Mouse (Mus musculus): Measurements from ENCODE around the gene Dag1.
"Not testable (repeated sequence)": the region's sequence is repeated elsewhere in the genome, so short reads cannot be mapped to it uniquely, and the experiment has no call there.

Dag1 gene

GRCm38 (mm10) chr9:108274476-108275330 is 10.9 kb upstream of the Dag1 start:
- no peak for DNase-seq (ENCODE audit: low spot score in 2 of 2)

- no peak for DNase-seq (ENCODE audit: low spot score in 2 of 2)
Observed at GRCm38 (mm10) chr9:108273485-108273884, 9.7 kb upstream of the Dag1 start.

- DNase-seq (ENCODE audit: low spot score in 2 of 2): no peak
Observed at GRCm38 (mm10) chr9:108272691-108273090, 8.9 kb upstream of the Dag1 start.

GRCm38 (mm10) chr9:108271941-108272340 is 8.2 kb upstream of the Dag1 start:
- no peak for DNase-seq (ENCODE audit: low spot score in 2 of 2)

- DNase-seq (ENCODE audit: low spot score in 2 of 2): not testable (repeated sequence)
Observed at GRCm38 (mm10) chr9:108268701-108269100, 4.9 kb upstream of the Dag1 start.

- DNase-seq (ENCODE audit: low spot score in 2 of 2): no peak
Observed at GRCm38 (mm10) chr9:108267691-108268090, 3.9 kb upstream of the Dag1 start.

- DNase-seq (ENCODE audit: low spot score in 2 of 2): no peak
Observed at GRCm38 (mm10) chr9:108266261-108266935, 2.6 kb upstream of the Dag1 start.

GRCm38 (mm10) chr9:108264191-108264921 is 598 bp upstream of the Dag1 start:
- no peak for DNase-seq (ENCODE audit: low spot score in 2 of 2)

GRCm38 (mm10) chr9:108263131-108263681 is 552 bp downstream of the Dag1 start:
- DNase-seq (ENCODE audit: low spot score in 2 of 2): peak; percentile 16 to 37

GRCm38 (mm10) chr9:108262494-108263049 is 1.2 kb downstream of the Dag1 start:
- no peak for DNase-seq (ENCODE audit: low spot score in 2 of 2)

GRCm38 (mm10) chr9:108261865-108262264 is 1.9 kb downstream of the Dag1 start:
- DNase-seq (ENCODE audit: low spot score in 2 of 2): no peak

- DNase-seq (ENCODE audit: low spot score in 2 of 2): no peak
Observed at GRCm38 (mm10) chr9:108260526-108260925, 3.2 kb downstream of the Dag1 start.

- no peak for DNase-seq (ENCODE audit: low spot score in 2 of 2)
Observed at GRCm38 (mm10) chr9:108252766-108253165, 11.0 kb downstream of the Dag1 start.

GRCm38 (mm10) chr9:108251877-108252276 is 11.9 kb downstream of the Dag1 start:
- DNase-seq (ENCODE audit: low spot score in 2 of 2): no peak

GRCm38 (mm10) chr9:108248957-108249356 is 14.8 kb downstream of the Dag1 start:
- no peak for DNase-seq (ENCODE audit: low spot score in 2 of 2)

GRCm38 (mm10) chr9:108244984-108245383 is 18.8 kb downstream of the Dag1 start:
- DNase-seq (ENCODE audit: low spot score in 2 of 2): no peak

GRCm38 (mm10) chr9:108244540-108244939 is 19.2 kb downstream of the Dag1 start:
- no peak for DNase-seq (ENCODE audit: low spot score in 2 of 2)

GRCm38 (mm10) chr9:108239951-108240350 is 23.8 kb downstream of the Dag1 start:
- DNase-seq (ENCODE audit: low spot score in 2 of 2): no peak

- no peak for DNase-seq (ENCODE audit: low spot score in 2 of 2)
Observed at GRCm38 (mm10) chr9:108238831-108239230, 24.9 kb downstream of the Dag1 start.

- DNase-seq (ENCODE audit: low spot score in 2 of 2): no peak
Observed at GRCm38 (mm10) chr9:108238402-108238801, 25.4 kb downstream of the Dag1 start.

GRCm38 (mm10) chr9:108234682-108235081 is 29.1 kb downstream of the Dag1 start:
- no peak for DNase-seq (ENCODE audit: low spot score in 2 of 2)

GRCm38 (mm10) chr9:108232908-108233307 is 30.9 kb downstream of the Dag1 start:
- no peak for DNase-seq (ENCODE audit: low spot score in 2 of 2)

All from frontal cortex, postnatal 14 days (tissue).